Mouse (Mus musculus): ENCODE measurements at regions not wholly inside any gene's neighbourhood (a gene's known extent, or its start where the extent isn't known, plus 50 kb on each side); places are given as distances from the start of the nearest gene placed in this dataset.

DNA sequence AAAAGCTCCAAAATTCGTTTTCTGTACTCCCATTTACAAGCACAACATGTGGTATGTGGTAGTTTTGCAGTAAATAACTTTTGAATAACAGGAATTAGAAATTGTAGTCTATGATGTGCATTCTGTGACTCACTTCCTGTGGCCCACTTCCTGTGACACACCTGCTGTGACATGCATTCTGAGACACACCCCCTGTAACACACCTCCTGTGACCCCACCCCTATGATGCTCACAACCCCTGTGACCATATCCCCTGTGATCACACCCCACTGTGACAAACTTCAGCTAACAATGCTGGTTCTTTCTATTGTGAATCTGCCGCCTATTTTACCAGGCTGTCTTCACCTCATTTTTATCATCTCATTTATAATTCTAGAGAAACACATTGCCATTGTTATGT is 536.9 kb upstream of the Zfp462 start:
- TF ChIP-seq CTCF (IDR thresholded peaks at IDR 0.05; ENCODE audit: insufficient read depth, low read depth, low read length) (no peak), POLR2A (IDR thresholded peaks at IDR 0.05; ENCODE audit: insufficient read depth, low read depth, low read length) (no peak)

All from olfactory bulb, adult 2 months (tissue).